Mouse (Mus musculus): ENCODE data around the gene Unk. TPM values are rescaled to one million over a fixed set of nuclear protein-coding genes. Genes with fewer than 3 reads are reported as not detected.

The Unk gene
- total RNA-seq, 2 experiments from 2014 or later, result 15.2 to 25.4 TPM

- no peak for ATAC-seq (replicated peaks; ENCODE audit: poor library complexity, severe bottlenecking)
Measured at GRCm38 (mm10) chr11:116104006-116104646, 74.0 kb downstream of the Unk start.

- ATAC-seq (replicated peaks; ENCODE audit: poor library complexity, severe bottlenecking), result no peak
Measured at GRCm38 (mm10) chr11:116105065-116105464, 74.9 kb downstream of the Unk start.

GRCm38 (mm10) chr11:116106154-116106962, 76.2 kb downstream of the Unk start:
- ATAC-seq (replicated peaks; ENCODE audit: poor library complexity, severe bottlenecking), result no peak

- ATAC-seq (replicated peaks; ENCODE audit: poor library complexity, severe bottlenecking), result no peak
Measured at GRCm38 (mm10) chr11:116106963-116107776, 77.0 kb downstream of the Unk start.

GRCm38 (mm10) chr11:116107777-116108285, 77.7 kb downstream of the Unk start:
- ATAC-seq (replicated peaks; ENCODE audit: poor library complexity, severe bottlenecking), result no peak

- ATAC-seq (replicated peaks; ENCODE audit: poor library complexity, severe bottlenecking), result no peak
Measured at GRCm38 (mm10) chr11:116108464-116109137, 78.5 kb downstream of the Unk start.

GRCm38 (mm10) chr11:116109441-116110081, 79.4 kb downstream of the Unk start:
- peak; percentile 43 for ATAC-seq (replicated peaks; ENCODE audit: poor library complexity, severe bottlenecking)

GRCm38 (mm10) chr11:116110131-116110530, 80.0 kb downstream of the Unk start:
- ATAC-seq (replicated peaks; ENCODE audit: poor library complexity, severe bottlenecking), result peak; percentile 45

GRCm38 (mm10) chr11:116110540-116110939, 80.4 kb downstream of the Unk start:
- peak; percentile 57 for ATAC-seq (replicated peaks; ENCODE audit: poor library complexity, severe bottlenecking)

Other genes starting within 250 kb of the Unk start
- gene Caskin2, start 216.7 kb upstream of the Unk start, total RNA-seq (2014; fragmentation: Nextera tagmentation), result 1.9 and 5.1 TPM in 2 replicates
- gene Caskin2, start 216.7 kb upstream of the Unk start, total RNA-seq (2017), result 1.7 and 3.5 TPM in 2 replicates
- gene Tsen54, start 215.6 kb upstream of the Unk start, total RNA-seq (2014; fragmentation: Nextera tagmentation), result 21.9 and 22.5 TPM in 2 replicates
- 8.5 and 18.6 TPM in 2 replicates for gene Tsen54, start 215.6 kb upstream of the Unk start, total RNA-seq (2017)
- gene Llgl2, start 206.3 kb upstream of the Unk start, total RNA-seq (2014; fragmentation: Nextera tagmentation), result 4.2 and 11.3 TPM in 2 replicates
- 2.8 and 4.1 TPM in 2 replicates for gene Llgl2, start 206.3 kb upstream of the Unk start, total RNA-seq (2017)
- 4.4 and 5.4 TPM in 2 replicates for gene Myo15b, start 171.9 kb upstream of the Unk start, total RNA-seq (2014; fragmentation: Nextera tagmentation)
- gene Myo15b, start 171.9 kb upstream of the Unk start, total RNA-seq (2017), result 1.1 and 2.1 TPM in 2 replicates
- 7.1 and 10.4 TPM in 2 replicates for gene Smim5, start 130.4 kb upstream of the Unk start, total RNA-seq (2014; fragmentation: Nextera tagmentation)
- 3.5 and 7.8 TPM in 2 replicates for gene Smim5, start 130.4 kb upstream of the Unk start, total RNA-seq (2017)
- 0.88 and 2.3 TPM in 2 replicates for gene Smim6, start 118.3 kb upstream of the Unk start, total RNA-seq (2014; fragmentation: Nextera tagmentation)
- gene Smim6, start 118.3 kb upstream of the Unk start, total RNA-seq (2017), result 0.69 TPM in 1 of 2 replicates, not detected in the other
- 20.4 and 44.5 TPM in 2 replicates for gene Sap30bp, start 97.0 kb upstream of the Unk start, total RNA-seq (2014; fragmentation: Nextera tagmentation)
- 145 and 211 TPM in 2 replicates for gene Sap30bp, start 97.0 kb upstream of the Unk start, total RNA-seq (2017)
- 22.8 and 27.6 TPM in 2 replicates for gene Recql5, start 96.8 kb upstream of the Unk start, total RNA-seq (2014; fragmentation: Nextera tagmentation)
- gene Recql5, start 96.8 kb upstream of the Unk start, total RNA-seq (2017), result 18.9 and 19.3 TPM in 2 replicates
- gene Itgb4, start 55.6 kb upstream of the Unk start, total RNA-seq (2014; fragmentation: Nextera tagmentation), result not detected in 2 replicates
- not detected in 2 replicates for gene Itgb4, start 55.6 kb upstream of the Unk start, total RNA-seq (2017)
- gene Galk1, start 17.6 kb upstream of the Unk start, total RNA-seq (2014; fragmentation: Nextera tagmentation), result 36.7 and 62.2 TPM in 2 replicates
- gene Galk1, start 17.6 kb upstream of the Unk start, total RNA-seq (2017), result 41.3 and 52.3 TPM in 2 replicates
- gene H3f3b, start 2.4 kb upstream of the Unk start, total RNA-seq (2014; fragmentation: Nextera tagmentation), result 447 and 460 TPM in 2 replicates
- gene H3f3b, start 2.4 kb upstream of the Unk start, total RNA-seq (2017), result 931 and 1,017 TPM in 2 replicates
- 19.1 and 26.7 TPM in 2 replicates for gene Unc13d, start 47.6 kb downstream of the Unk start, total RNA-seq (2014; fragmentation: Nextera tagmentation)
- 18.2 and 21.1 TPM in 2 replicates for gene Unc13d, start 47.6 kb downstream of the Unk start, total RNA-seq (2017)
- 83.3 and 96.6 TPM in 2 replicates for gene Wbp2, start 56.7 kb downstream of the Unk start, total RNA-seq (2014; fragmentation: Nextera tagmentation)
- 13.6 and 17.3 TPM in 2 replicates for gene Wbp2, start 56.7 kb downstream of the Unk start, total RNA-seq (2017)
- 1.9 TPM in 1 of 2 replicates, not detected in the other for gene Trim47, start 96.9 kb downstream of the Unk start, total RNA-seq (2014; fragmentation: Nextera tagmentation)
- gene Trim47, start 96.9 kb downstream of the Unk start, total RNA-seq (2017), result 3.1 TPM in 1 of 2 replicates, not detected in the other
- gene Trim65, start 100.8 kb downstream of the Unk start, total RNA-seq (2014; fragmentation: Nextera tagmentation), result 11.6 and 18.1 TPM in 2 replicates
- gene Trim65, start 100.8 kb downstream of the Unk start, total RNA-seq (2017), result 3.7 and 7.0 TPM in 2 replicates
- 52.1 and 60.1 TPM in 2 replicates for gene Mrpl38, start 108.5 kb downstream of the Unk start, total RNA-seq (2014; fragmentation: Nextera tagmentation)
- 22.8 and 29.6 TPM in 2 replicates for gene Mrpl38, start 108.5 kb downstream of the Unk start, total RNA-seq (2017)
- 14.1 and 22.2 TPM in 2 replicates for gene Fbf1, start 137.8 kb downstream of the Unk start, total RNA-seq (2014; fragmentation: Nextera tagmentation)
- 15.3 and 22.8 TPM in 2 replicates for gene Fbf1, start 137.8 kb downstream of the Unk start, total RNA-seq (2017)
- gene Ten1, start 168.5 kb downstream of the Unk start, total RNA-seq (2014; fragmentation: Nextera tagmentation), result 85.3 and 106 TPM in 2 replicates
- gene Ten1, start 168.5 kb downstream of the Unk start, total RNA-seq (2017), result 28.5 and 31.9 TPM in 2 replicates
- 23.6 and 29.4 TPM in 2 replicates for gene Acox1, start 168.7 kb downstream of the Unk start, total RNA-seq (2014; fragmentation: Nextera tagmentation)
- 15.0 and 16.0 TPM in 2 replicates for gene Acox1, start 168.7 kb downstream of the Unk start, total RNA-seq (2017)
- 0.13 and 0.58 TPM in 2 replicates for gene Evpl, start 207.8 kb downstream of the Unk start, total RNA-seq (2014; fragmentation: Nextera tagmentation)
- gene Evpl, start 207.8 kb downstream of the Unk start, total RNA-seq (2017), result 1.5 and 1.7 TPM in 2 replicates
- gene Srp68, start 243.9 kb downstream of the Unk start, total RNA-seq (2014; fragmentation: Nextera tagmentation), result 104 and 123 TPM in 2 replicates
- 75.2 and 75.7 TPM in 2 replicates for gene Srp68, start 243.9 kb downstream of the Unk start, total RNA-seq (2017)

All from granulocyte monocyte progenitor cell, adult 5-6 weeks (primary cell).